Mouse (Mus musculus) T-helper 17 cell (primary cell): ENCODE results near the gene Ppp1r16b.

Experiments
- in situ Hi-C, 2 experiments: fragments of 300-600 bp; cut with MboI, MseI; formaldehyde crosslinking; loops; 1 replicate in 1 of 2; 2 replicates in 1 of 2; pipeline ENCODE4 v1.15.1; 2025; ENCODE audit warnings: high pct_unique_total_duplicates in 2 of 2

Ppp1r16b gene

GRCm38 (mm10) chr2:158803575-158803974, 138.4 kb downstream of the Ppp1r16b start:
- in situ Hi-C loops, result no loop called here

GRCm38 (mm10) chr2:158815686-158816085, 150.5 kb downstream of the Ppp1r16b start:
- in situ Hi-C loops, result loop anchor here in 1 of 2 experiments (10.0 kb wide), 1 partner anchor 391 kb away; no protein-coding TSS in a partner anchor
